Mouse (Mus musculus): ENCODE results near the gene Bad.

- no peak for TF ChIP-seq CTCF (IDR thresholded peaks at IDR 0.05; ENCODE audit: low read depth)
- no peak for TF ChIP-seq EP300 (optimal IDR thresholded peaks at IDR 0.05)
Observed at GRCm38 (mm10) chr19:6925611-6926329, 15.9 kb upstream of the Bad start.
